Mouse (Mus musculus): Measurements from ENCODE around the gene Gatad2a.

The Gatad2a gene

DNA sequence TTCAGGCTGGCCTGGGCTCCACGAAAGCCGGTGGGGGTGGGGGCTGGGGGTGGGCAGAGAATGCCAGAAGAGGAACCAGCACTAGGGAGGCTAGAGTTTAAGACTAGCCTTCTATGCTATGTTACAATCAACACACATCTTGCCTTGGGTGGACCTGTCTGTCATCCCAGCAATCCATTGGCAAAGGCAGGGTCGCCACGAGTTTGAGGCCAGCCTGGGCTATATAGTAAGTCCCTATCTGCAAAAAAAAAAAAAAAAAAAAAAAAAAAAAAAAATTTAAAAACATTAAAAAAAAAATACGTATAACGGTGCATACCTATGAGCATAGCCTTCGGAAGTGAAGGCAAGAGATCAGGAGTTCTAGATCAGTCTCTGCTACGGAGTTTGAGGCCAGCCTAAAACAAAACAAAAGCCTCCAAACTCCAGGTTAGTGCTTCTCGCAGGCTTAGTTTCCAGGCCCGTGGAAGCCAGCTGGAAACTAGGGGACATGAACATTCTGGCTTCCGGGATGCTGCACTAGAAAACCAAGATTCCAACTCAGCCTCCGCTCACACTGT lies 95.2 kb downstream of the Gatad2a start:
- in situ Hi-C loops (cut with MboI): no loop called here

DNA sequence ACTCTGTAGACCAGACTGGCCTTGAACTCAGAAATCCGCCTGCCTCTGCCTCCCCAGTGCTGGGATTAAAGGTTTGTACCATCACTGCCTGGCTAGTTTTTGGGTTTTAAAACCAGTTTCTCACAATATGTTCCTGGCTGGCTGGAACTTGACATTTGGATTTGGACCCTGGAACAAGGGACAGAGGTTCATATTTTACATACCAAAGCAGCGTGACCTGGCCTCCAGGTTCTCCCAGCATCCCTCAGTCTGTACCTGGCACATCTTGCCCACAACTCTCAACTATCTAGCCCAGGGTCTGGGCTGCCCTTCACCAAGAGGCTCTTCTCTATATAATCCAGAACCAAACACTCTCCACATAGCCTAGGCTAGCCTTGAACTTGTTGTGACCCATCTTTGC lies 96.3 kb downstream of the Gatad2a start:
- in situ Hi-C loops (cut with MboI): no loop called here

DNA sequence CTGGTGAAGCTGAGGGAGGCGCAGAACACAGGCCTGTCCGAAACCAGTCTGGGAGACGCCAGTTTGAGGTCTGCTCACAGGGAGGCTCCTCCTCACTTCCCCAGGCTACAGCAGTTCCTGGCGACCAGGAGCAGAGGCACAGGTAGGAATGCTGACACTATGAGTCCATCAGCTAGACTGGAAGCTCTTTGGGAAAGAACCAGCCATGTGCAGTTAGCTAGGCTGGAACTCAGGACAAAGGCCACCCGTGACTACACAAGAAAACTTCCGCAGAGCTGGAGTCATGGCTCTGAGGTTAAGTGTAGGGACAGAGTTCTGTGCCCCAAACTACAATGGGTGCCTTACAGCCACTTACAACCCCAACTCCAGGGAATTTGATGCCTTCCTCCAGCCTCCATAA lies 98.3 kb downstream of the Gatad2a start:
- in situ Hi-C loops (cut with MboI): no loop called here

DNA sequence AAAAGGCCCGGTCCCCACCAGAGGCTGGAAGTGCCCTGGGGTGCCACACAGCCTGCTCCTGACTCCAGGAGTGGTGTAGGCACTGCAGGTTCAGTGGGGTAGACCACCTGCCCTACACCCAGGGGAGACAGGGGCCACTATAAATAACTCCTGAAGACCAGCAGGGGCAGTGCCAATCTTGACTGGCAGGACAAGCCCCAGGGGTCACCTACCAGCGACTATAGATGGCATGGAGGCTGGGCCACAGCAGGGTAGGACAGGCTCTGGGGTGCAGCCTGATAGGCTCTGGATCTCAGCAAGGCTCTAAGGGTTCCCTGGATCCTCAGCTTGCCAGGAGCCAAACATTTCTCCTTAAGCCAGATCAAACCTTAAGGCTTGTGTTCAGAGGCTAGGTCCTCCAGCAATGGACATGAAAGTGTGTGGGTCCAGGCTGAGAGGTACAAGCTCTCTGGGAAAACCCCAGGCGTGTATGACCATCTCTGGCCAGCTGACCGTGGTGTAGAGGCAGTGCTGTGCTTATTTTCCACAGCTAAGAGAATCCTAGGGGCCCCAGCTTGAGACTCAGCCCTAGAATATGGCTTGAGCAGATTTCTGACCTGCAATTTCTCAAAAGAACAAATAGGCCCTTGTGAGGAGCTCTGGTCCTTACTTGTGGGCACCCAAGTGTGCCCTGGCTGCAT lies 100.3 kb downstream of the Gatad2a start:
- in situ Hi-C loops (cut with MboI): no loop called here

DNA sequence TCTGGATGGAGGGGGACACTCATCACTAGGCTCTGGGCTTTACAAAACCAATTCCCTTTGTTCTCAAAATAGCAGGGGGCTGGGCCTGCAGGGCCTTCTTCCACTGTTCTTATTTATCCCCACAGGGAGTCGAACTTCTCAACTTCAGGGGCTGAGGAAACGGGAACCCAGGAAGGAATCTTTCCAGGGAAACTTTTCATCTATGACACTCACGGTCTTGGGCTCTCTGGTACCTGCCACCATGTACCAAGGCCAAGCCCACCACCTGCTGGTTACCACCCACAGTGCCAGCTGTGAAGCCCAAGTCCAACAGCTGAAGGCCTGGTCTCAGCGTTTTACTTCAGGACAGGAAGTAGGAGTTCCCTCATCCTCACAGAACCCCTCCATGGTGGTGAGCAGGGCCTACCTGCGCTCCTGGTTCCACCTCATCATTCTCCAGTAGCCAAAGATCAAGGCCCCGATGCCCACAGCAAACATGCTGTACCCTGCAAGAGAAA lies 101.3 kb downstream of the Gatad2a start:
- in situ Hi-C loops (cut with MboI): no loop called here

DNA sequence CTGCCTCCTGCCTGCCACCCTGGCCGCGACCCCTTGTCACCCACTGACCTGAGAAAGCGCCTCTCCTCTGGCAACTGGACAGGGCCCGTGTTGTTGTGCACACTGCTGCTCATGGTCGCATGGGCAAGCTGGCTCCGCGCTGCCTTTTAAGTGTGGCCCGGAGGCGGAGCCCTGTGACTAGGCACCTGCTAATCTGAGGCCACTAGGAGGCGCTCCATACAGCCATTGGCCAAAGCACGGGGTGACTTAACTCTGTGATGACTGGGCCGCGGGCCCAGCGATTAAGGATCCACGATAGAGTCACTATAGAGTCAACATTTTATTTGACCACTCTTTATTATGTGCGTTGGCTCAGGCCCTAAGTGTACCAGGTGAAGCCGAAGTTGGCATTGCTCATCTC lies 102.3 kb downstream of the Gatad2a start:
- in situ Hi-C loops (cut with MboI): no loop called here

DNA sequence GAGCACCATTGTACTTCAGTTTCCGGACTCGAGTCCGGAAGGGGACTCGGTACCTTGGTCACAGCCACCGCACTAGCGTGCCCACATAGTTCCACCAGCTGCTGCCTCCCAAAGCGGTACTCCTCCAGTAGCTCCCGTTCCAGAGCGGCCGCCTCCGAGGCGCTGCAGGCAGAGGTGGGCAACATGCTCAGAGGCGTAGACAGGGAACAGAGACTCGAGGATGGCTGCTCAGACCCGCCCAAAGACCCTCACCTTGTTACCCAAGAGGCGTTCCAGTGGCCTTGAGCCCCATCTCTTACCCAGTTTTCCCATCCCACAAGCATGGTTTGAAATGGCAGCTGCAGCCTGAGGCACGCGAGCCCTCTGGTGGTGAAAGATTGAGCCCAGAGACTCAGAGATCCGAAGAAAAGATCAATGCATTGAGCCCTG lies 105.4 kb downstream of the Gatad2a start:
- in situ Hi-C loops (cut with MboI): no loop called here

DNA sequence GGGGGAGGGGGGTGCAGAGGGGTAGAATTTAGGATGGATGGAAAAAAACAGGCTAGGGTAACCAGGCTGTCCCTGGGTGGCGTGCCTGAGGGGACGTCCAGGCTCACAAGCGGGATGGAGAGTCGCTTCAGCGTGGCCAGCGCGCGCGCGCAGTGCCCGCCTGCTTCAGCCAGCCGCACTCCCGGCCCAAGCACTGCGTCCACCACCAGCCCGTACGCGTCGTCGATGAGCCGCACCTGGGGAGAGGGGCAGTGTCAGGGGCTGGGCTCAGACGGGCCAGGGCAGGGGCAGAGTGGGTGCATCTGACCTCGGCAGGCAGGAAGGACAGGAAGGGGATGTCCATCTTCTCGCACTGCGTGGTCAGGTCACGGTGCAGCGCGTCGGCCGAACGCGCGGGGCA lies 107.3 kb downstream of the Gatad2a start:
- in situ Hi-C loops (cut with MboI): no loop called here

DNA sequence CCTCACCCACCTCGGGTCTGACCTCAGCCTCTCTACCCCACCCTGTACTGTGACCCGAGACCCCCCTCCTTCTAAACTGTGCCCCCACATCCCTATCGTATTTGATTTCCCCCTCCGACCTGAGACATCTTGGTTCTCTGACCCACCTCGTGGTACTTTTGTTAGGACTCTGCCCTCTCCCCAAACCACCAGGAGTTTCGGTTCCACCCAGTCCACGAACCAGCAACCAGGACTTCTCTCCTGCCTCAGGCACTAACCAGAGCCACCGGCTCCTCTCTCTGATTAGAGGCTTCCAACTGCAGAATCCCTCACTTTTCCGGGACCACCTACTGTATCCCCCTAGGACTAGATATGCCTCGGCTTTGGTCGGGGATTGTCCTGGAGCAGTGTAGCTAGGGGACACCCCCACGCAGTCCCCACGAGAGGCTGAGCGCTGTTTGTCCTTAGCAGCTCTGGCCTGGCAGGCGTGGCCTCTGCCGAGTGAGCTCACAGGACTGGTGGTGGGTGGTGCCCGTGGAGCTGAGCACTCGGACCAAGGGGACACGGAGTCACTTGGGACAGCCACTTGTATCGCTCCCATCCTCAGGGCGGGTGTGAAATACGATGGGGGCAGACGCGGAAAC lies 107.8 kb downstream of the Gatad2a start:
- in situ Hi-C loops (cut with MboI): no loop called here

DNA sequence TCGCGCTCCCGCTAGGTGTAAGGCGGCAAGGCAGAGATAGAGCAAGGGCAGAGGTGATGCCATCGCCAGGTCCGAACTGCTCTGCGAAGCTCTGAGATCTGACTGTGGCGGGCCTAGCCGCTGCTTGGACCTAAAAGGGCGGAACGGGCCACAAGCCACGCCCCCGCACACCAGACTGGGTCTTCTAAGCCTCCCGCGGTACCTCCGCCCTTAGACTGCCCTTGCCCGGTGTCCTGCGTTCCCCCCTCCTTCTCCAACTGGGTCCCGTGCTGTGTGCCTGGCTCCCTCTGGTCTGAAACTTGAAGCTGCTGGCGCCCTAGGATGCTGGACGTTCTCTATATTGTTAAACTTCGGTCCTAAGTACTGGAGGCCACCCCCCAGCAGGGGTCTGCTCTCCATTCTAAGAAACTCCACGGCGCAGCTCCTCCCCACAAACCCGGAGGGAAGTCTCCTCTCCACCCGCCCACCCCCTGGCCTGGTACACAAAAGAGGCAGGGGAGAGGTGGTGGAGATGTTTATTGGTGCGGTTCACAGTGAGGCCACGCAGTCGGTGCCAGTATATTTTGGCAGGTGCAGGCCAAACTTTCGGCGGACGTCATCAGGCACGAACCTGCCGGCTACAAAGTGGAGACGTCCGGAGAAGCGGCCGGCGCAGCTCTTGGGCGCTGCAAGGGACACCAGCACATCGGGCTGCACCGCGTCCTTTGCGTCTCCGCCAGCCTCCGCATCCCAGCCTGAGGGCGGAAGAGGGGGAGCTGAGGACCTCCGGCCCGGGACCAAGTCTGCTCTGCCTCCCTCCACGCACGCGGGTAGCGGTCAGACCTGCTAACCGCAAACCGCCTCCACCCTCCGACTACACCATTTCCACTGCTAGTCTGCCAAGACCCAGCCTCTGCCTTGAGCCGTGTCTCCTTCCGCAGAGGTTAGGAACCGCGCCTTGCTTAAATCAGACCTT lies 108.6 kb downstream of the Gatad2a start, which contains the start of gene Cilp2:
Cilp2 (minus strand) TSS at position 399 of the 955 bp plus-strand sequence.
- in situ Hi-C loops (cut with MboI): no loop called here

DNA sequence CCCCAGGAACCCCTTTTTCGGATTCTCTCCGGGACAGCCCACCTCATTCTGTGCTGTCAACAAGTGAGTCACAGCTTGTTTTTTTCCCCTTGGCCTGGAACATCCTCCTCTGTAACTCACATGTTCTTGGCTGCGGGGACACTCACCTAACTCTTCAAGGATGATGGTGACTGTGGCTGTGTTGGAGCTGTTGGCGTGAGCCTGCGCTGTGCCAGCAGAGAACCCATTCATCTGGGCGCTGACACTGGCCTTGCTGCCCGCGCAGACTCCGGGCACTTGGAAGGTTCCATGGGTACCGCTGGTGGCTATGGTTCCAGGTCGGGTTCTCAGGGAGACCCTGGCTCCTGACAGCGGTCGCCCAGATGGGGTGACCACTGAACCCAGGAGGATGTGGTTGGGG lies 112.0 kb downstream of the Gatad2a start:
- in situ Hi-C loops (cut with MboI): no loop called here

DNA sequence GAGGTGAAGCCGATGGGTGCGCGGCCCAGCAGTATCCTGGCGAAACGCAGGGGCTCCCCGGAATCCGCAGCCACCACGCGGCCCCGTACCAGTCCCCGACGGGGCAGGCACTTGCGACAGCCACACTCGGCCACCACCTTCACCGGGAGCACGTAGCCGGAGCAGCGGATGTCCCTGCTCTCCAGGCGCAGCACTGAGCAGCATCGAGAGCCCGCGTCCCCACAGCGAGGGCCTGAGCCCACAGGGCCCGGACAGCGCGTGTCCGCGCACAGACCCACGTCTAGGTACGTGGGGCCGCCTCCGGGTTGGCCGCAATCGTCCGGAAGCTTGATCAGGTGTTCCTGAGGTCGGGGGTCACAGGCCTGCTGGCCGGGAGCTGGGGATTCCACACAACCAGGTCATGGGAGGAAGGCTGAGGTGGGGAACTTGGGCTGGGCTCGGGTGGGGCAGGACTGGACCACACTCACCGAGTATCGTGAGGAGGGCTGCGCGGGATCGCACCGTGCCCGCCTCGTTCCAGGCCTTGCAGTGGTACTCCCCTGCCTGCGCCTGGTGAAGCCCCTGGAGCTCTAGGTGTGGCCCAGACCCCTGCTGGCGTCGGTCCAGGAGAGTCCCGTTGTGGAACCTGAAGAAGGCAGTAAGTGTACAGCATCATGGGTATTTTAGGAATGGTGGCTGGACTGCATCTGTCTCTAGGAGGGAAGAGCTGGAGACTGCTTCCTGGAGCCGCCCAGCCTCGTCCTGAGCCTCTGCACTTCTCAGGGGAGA lies 113.2 kb downstream of the Gatad2a start:
- in situ Hi-C loops (cut with MboI): no loop called here

DNA sequence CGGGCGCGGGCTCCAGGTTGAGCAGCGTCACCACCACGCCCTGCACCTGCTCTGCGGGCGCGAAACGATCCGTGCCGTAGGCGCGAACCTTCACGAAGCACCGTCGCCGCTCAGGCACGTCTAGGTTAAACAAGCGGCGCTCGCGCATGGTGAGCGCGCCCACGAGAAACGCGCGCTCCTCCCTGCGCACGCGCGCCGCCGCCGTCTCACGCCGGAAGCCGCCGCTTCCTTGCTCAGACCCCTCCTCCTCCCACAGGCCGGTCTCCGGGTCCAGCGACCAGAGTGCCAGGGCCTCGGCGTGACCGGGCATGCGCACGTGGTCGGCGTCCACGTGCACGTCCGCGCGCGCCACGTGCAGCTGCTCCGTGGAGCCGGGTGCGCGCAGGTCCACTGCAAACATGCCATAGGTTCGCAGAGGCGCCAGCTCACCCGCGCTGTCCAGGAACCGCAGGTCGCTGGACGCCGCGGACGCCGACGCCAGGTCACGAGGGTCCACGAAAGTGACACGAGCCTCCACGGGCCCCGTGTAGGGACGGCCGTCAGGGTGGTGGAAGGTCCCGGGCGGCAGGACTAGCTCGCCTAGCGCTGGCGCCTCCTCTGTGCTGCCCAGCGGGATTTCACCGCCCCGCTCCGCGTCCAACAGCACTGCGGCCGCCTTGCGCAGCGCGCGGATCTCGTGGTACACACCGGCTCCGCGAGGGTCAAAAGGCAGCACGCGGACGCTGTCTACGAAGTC lies 114.0 kb downstream of the Gatad2a start:
- in situ Hi-C loops (cut with MboI): no loop called here

DNA sequence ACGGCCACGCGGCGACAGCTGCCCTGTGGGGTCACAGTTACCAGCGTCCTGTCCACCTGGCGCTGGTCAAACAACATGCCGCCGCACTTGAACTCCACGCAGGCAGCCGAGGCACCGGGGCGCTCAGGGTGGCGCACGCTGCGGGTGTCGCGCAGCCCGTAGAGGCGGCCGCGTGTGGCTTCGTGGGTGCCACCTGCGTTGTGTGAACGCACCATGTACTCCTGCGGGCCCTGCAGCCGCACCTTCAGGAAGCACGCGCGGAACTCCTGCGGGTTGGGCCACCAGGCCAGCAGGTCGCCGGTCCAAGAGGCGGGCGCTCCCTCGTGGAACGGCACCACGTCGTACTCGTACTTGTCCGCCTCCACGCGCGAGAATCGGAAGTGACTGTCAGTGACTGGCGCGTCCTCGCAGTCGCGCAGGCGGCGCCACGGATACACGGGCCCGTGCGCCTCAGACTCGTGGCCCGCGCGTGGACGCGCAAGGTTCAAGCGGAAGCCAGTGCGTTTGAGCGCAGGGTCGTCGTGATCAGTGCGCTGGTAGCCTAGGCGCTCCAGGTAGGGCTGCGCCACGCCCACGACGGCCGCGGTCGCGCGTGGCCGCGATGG lies 114.8 kb downstream of the Gatad2a start:
- in situ Hi-C loops (cut with MboI): no loop called here

DNA sequence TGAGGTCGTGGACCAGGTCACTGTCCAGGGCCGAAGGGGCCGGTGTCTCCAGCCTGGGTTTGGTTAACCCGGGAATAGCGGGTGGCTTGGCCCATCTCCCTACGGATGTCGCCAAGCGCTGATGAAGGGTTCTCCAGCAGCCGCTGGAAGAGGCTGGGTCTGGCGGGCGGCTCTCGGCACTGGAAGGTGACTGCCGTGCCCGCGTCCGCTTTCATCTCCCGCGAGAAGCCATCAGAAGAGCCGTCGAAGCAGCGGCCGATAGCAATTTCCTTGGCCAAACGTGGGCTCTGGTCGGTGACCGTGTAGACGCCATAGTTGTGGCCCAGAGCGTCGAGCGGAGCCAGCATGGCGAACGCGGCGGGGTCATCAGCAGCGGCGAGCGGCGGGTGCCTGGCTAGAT lies 115.3 kb downstream of the Gatad2a start:
- in situ Hi-C loops (cut with MboI): no loop called here

DNA sequence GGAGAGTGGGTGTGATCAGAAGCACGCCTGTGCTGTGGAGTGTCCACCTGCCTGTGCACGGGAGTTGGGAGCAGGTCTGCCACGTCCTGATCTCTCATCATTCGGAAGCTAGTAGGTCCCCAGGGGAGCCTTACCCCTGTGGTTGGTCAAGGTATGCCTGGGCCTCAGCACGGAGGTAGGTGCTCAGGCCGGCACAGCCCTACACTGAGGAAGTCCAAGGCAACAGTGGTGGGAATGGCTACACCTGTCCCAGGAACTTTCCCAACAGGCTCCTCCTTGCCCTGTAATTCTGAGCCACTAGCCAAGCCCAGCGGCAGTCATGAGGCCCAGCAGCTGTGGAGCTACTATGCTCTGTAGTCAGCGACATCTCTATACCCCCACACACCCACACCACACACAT lies 116.5 kb downstream of the Gatad2a start:
- in situ Hi-C loops (cut with MboI): no loop called here

DNA sequence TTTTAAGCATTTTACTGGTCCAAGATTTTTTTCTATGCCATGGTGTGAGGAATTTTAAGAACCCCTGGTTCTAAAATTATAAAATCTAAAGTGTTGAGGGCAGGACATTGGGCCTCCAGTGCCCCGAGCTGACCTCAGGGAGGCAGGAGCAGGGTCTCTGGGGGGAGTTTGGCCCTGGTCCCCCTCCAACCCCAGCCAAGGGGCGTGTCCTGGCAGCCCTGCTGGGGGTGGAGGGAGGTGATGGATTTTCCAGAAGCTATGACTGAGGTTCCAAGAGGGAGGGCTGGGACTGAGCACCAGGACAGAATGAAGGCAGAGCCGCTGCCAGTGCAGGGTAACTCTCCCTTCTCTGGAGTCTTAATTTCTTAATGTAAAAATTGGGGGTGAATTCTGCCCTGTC lies 118.2 kb downstream of the Gatad2a start:
- in situ Hi-C loops (cut with MboI): no loop called here

DNA sequence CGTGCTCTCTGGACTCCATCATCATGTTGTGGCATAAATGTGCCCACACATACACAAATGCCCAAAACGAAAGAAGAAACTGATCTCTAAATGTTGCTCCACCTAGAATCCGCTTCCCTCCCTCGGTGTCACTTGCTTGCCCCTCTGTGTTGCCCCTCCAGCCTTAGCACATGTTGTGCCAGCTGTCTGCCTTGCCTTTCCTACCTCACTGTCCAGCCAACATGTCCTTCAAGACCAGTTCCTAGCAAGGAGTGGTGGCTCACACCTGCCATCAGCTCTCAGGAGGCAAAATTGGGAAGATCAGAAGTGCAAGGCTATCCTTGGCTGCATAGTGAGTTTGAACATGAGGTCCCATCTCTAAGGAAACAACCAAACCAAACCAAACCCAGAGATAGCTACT lies 118.8 kb downstream of the Gatad2a start:
- in situ Hi-C loops (cut with MboI): no loop called here

DNA sequence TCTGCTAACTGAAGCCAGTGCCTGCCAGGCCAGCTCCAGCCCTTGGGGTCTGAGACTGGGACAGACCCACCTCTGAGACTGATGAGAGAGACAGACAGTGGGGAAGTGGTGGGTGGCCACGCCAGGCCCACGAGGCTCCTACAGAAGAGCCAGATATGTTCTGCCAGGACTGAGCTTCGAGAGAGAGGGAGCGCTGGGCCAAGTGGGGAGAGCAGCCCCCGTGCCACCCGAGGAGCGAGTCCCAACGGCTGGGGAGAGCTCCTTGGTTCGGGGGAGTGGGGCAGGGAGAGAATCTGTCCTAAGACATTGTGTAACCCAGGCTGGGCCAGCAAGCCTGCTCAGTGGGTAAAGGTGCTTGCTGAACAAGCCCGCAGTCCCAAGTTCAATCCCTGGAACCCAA lies 119.2 kb downstream of the Gatad2a start:
- in situ Hi-C loops (cut with MboI): no loop called here

DNA sequence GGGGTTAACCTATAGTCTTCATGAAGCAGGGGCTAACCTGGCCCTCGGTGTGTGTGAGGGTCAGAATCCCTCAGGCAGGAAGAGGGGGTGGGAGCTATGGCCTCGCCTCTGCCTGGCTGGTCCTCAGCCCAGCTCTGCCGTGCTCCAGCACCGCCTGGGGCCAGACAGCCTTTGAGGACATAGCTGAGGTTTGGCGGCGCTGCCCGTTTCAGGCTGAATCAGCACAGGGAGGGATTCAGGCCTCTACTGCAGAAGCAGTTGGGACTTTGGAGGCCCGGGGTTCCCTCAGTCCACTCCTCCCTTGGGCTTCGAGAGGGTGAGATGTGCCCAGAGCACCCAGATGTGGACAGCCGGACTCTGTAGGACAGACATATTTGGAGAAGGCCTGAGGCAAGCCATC lies 120.1 kb downstream of the Gatad2a start:
- in situ Hi-C loops (cut with MboI): no loop called here
